Mouse (Mus musculus): ENCODE measurements at regions not wholly inside any gene's neighbourhood (a gene's known extent, or its start where the extent isn't known, plus 50 kb on each side); places are given as distances from the start of the nearest gene placed in this dataset.
A peak's percentile ranks its signal among the peaks of the same experiment; 100 is the strongest.

DNA sequence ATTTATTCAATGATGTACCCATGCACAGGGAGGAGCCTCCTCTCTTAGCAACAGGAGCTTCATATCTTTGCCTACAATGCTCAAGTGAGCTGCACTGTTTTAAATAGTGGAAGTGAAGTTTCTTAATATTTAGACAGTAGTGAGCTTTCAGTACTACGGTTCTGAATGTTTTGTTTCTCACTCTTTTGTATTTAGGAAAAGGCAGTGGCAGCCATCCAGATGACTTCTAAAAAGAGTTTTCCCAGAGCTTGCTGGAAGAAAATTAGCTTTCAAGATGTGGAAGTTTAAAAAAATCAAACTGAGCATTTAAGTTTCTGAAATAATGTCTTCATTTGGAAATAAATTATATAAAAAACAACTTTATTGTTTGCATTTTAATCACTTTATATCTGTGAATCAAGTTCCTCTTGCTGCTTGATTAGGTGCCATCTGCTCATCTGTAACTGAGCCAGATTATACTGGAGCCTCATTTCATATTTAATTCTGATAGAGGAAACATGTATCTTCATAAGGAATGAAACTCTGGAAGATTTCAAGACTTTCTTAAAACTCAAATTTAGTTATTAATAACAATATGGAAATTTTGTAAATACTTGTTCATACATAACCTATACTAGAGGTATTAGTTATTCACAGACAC is 268.6 kb upstream of the Tle1 start:
- Histone ChIP-seq H3K4me3 (ENCODE audit: low read depth, low read length) (no peak overlapping the region), H3K27ac (ENCODE audit: low read depth, low read length) (no peak overlapping the region), H3K4me2 (ENCODE audit: low read depth, low read length, poor library complexity, severe bottlenecking) (no peak overlapping the region), H3K36me3 (ENCODE audit: insufficient read depth, low read length) (no peaks in the 10 kb centered on the region), H3K9ac (replicated peaks; ENCODE audit: low read length, poor library complexity, severe bottlenecking) (no peak overlapping the region), H3K9me3 (ENCODE audit: low read length) (no peaks in the 10 kb centered on the region), H3K4me1 (ENCODE audit: insufficient read depth, low read length) (no peaks in the 10 kb centered on the region), H3K27me3 (ENCODE audit: insufficient read depth, low read length) (no peaks in the 10 kb centered on the region)
- whole genome bisulfite sequencing: 49% methylated on average over 1 of the region's 1 CpGs
- DNase-seq (ENCODE audit: low spot score) (peak; percentile 45), ATAC-seq (ENCODE audit: low FRiP score) (no peak)
- no peak for TF ChIP-seq CTCF (IDR thresholded peaks at IDR 0.05)

- DNase-seq (ENCODE audit: low spot score): peak; percentile 15
- no peak overlapping the region for H3K4me2 ChIP-seq (ENCODE audit: low read depth, low read length, poor library complexity, severe bottlenecking)
- no peak for ATAC-seq (ENCODE audit: low FRiP score)
- H3K4me3 ChIP-seq (ENCODE audit: low read depth, low read length): no peak overlapping the region
- no peaks in the 10 kb centered on the region for H3K27me3 ChIP-seq (ENCODE audit: insufficient read depth, low read length)
- no peaks in the 10 kb centered on the region for H3K9me3 ChIP-seq (ENCODE audit: low read length)
- TF ChIP-seq CTCF (IDR thresholded peaks at IDR 0.05): no peak
- no peak overlapping the region for H3K27ac ChIP-seq (ENCODE audit: low read depth, low read length)
- no peaks in the 10 kb centered on the region for H3K36me3 ChIP-seq (ENCODE audit: insufficient read depth, low read length)
- no peak overlapping the region for H3K9ac ChIP-seq (replicated peaks; ENCODE audit: low read length, poor library complexity, severe bottlenecking)
- no peaks in the 10 kb centered on the region for H3K4me1 ChIP-seq (ENCODE audit: insufficient read depth, low read length)
These were observed 243.6 kb upstream of the Tle1 start for GRCm38 (mm10) chr4:72444177-72444770.

- DNase-seq (ENCODE audit: low spot score) (no peak), ATAC-seq (ENCODE audit: low FRiP score) (no peak)
- TF ChIP-seq CTCF (IDR thresholded peaks at IDR 0.05): no peak
- H3K9me3 ChIP-seq (ENCODE audit: low read length): no peaks in the 10 kb centered on the region
- H3K9ac ChIP-seq (replicated peaks; ENCODE audit: low read length, poor library complexity, severe bottlenecking): no peak overlapping the region
- H3K27ac ChIP-seq (ENCODE audit: low read depth, low read length): no peak overlapping the region
- H3K4me1 ChIP-seq (ENCODE audit: insufficient read depth, low read length): no peaks in the 10 kb centered on the region
- no peaks in the 10 kb centered on the region for H3K27me3 ChIP-seq (ENCODE audit: insufficient read depth, low read length)
- H3K36me3 ChIP-seq (ENCODE audit: insufficient read depth, low read length): no peaks in the 10 kb centered on the region
- H3K4me3 ChIP-seq (ENCODE audit: low read depth, low read length): no peak overlapping the region
- no peak overlapping the region for H3K4me2 ChIP-seq (ENCODE audit: low read depth, low read length, poor library complexity, severe bottlenecking)
These were observed 236.6 kb upstream of the Tle1 start for GRCm38 (mm10) chr4:72437367-72437766.

GRCm38 (mm10) chr4:72425316-72425715 is 224.6 kb upstream of the Tle1 start:
- H3K9me3 ChIP-seq (ENCODE audit: low read length): no peaks in the 10 kb centered on the region
- H3K27me3 ChIP-seq (ENCODE audit: insufficient read depth, low read length): no peaks in the 10 kb centered on the region
- no peak overlapping the region for H3K9ac ChIP-seq (replicated peaks; ENCODE audit: low read length, poor library complexity, severe bottlenecking)
- H3K4me2 ChIP-seq (ENCODE audit: low read depth, low read length, poor library complexity, severe bottlenecking): no peak overlapping the region
- ATAC-seq (ENCODE audit: low FRiP score): no peak
- DNase-seq (ENCODE audit: low spot score): no peak
- H3K4me3 ChIP-seq (ENCODE audit: low read depth, low read length): no peak overlapping the region
- no peak for TF ChIP-seq CTCF (IDR thresholded peaks at IDR 0.05)
- no peaks in the 10 kb centered on the region for H3K36me3 ChIP-seq (ENCODE audit: insufficient read depth, low read length)
- no peaks in the 10 kb centered on the region for H3K4me1 ChIP-seq (ENCODE audit: insufficient read depth, low read length)
- 91% methylated on average over 1 of the region's 1 CpGs for WGBS
- no peak overlapping the region for H3K27ac ChIP-seq (ENCODE audit: low read depth, low read length)

DNA sequence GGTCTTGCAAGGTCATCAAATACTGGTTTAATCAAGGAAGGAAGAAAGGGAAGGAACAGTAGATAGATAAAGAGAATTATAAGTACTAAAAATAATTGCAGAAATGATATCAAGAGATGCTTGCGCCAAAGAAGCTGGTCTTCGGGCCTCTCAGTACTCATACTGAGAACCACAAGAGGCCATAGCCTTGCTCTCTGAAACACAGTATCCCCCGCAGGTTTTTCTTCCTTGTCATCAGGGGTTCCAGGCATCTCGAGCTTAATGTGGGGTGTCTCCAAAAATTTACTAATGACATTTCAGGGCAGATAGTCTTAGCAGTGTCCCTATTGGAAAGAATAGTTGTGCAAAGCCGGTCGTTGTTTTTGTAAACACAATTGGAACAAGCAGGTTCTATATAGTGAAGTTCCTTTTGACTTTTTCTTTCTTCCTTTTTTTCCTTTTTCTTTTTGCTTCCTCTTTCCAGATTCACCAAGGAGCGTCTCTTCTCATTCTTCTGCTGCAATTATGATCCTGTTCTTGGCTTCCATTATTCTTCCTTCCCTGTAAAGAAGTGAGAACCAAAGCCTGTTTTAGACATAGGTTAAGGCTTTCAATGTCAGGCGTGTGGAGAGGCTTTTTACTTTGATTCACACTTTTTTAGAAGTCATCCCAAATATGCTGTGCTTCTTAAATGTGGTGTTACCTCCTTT is 211.5 kb upstream of the Tle1 start:
- H3K4me1 ChIP-seq (ENCODE audit: insufficient read depth, low read length): no peaks in the 10 kb centered on the region
- H3K9me3 ChIP-seq (ENCODE audit: low read length): no peaks in the 10 kb centered on the region
- H3K36me3 ChIP-seq (ENCODE audit: insufficient read depth, low read length): no peaks in the 10 kb centered on the region
- no peaks in the 10 kb centered on the region for H3K27me3 ChIP-seq (ENCODE audit: insufficient read depth, low read length)
- H3K9ac ChIP-seq (replicated peaks; ENCODE audit: low read length, poor library complexity, severe bottlenecking): no peak overlapping the region
- 89% methylated on average over 8 of the region's 8 CpGs for WGBS
- H3K27ac ChIP-seq (ENCODE audit: low read depth, low read length): no peak overlapping the region
- H3K4me3 ChIP-seq (ENCODE audit: low read depth, low read length): no peak overlapping the region
- no peak for DNase-seq (ENCODE audit: low spot score)
- H3K4me2 ChIP-seq (ENCODE audit: low read depth, low read length, poor library complexity, severe bottlenecking): no peak overlapping the region
- ATAC-seq (ENCODE audit: low FRiP score): no peak
- TF ChIP-seq CTCF (IDR thresholded peaks at IDR 0.05): no peak

DNA sequence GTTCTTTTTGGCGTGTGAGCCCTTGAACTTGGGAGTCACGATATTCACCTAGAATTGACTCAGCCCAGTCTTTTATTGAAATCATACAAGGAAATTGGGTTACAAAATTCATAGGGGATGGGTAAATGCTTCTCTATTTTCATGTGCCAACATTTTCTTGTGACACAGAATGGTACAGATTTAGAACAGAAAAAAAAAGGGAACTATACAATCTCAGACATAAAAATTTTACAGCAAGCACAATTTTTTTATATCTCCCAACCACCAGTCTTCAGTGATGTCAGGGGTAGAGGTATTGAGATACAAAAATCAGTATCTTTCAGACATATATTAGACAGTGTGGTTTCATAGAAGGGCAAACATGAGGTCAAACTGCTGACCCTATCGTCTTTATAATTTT is 210.6 kb upstream of the Tle1 start:
- no peak overlapping the region for H3K9ac ChIP-seq (replicated peaks; ENCODE audit: low read length, poor library complexity, severe bottlenecking)
- ATAC-seq (ENCODE audit: low FRiP score) (no peak), DNase-seq (ENCODE audit: low spot score) (no peak)
- TF ChIP-seq CTCF (IDR thresholded peaks at IDR 0.05): no peak
- no peaks in the 10 kb centered on the region for H3K27me3 ChIP-seq (ENCODE audit: insufficient read depth, low read length)
- H3K4me2 ChIP-seq (ENCODE audit: low read depth, low read length, poor library complexity, severe bottlenecking): no peak overlapping the region
- H3K4me3 ChIP-seq (ENCODE audit: low read depth, low read length): no peak overlapping the region
- no peaks in the 10 kb centered on the region for H3K36me3 ChIP-seq (ENCODE audit: insufficient read depth, low read length)
- H3K4me1 ChIP-seq (ENCODE audit: insufficient read depth, low read length): no peaks in the 10 kb centered on the region
- 93% methylated on average over 3 of the region's 3 CpGs for WGBS
- no peaks in the 10 kb centered on the region for H3K9me3 ChIP-seq (ENCODE audit: low read length)
- H3K27ac ChIP-seq (ENCODE audit: low read depth, low read length): no peak overlapping the region

Data from midbrain, postnatal 0 days (tissue).